Mouse (Mus musculus): Measurements from ENCODE around the gene Prrc2a. TPM values are rescaled to one million over a fixed set of nuclear protein-coding genes. Genes with fewer than 3 reads are reported as not detected.

The Prrc2a gene
- 87.6 and 102 TPM in 2 replicates for total RNA-seq (2012; rRNA removed)
- 100 to 1,000 TPM in 1 of 2 experiments, 10 to 100 TPM in 1; 71.0 to 663 TPM for polyA plus RNA-seq (2012; ENCODE audit: insufficient read depth in 1 of 2, insufficient read length in 2 of 2, low read depth in 1 of 2, low replicate concordance in 2 of 2, missing spikeins in 1 of 2)

DNA sequence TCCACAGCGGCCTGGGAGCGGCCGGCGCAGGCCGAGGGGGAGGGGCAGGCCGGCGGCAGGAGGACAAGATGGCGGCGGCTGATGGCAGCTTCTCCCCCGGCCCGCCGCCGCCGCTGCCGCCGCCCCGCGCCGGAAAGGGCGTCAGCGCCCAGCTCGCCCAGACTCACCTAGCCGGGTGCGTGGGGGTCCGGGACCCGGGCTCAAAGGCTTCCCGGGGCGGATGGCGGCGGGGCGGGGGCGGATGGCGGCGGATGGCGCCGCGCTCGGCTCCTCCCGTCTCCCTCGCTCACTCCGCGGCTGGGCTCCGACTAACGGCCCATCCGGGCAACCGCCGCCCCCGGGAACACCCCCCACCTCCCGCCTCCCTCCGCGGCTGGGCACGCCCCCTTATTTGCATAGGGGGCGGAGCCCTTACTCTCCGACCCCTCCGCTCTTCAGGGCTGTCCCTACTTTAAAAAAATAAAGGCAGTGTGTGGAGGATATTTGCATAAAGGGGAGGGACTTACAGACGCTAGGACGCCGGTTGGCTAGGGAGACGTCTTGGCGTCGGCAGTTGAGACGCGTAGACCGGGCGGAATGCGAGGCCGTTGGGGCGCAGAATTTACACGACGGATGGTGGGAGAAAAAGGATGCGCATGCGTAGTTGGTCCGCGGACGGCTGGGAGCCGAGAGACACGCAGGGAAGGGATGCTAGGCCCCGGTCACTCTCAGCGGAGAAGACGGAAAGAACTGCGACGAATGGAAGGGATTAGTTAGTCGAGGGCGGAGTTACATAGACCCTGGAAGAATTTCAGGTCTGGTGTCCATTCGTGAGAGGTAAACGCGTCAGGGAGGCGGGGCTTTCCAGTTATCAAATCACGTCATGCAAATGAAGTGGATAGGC is at the start of gene Prrc2a:
TSS of gene Prrc2a (minus strand) at position 330 of the 883 bp plus-strand sequence.
- Histone ChIP-seq H3K79me2 (ENCODE audit: control insufficient read depth, insufficient read depth, low read length, poor library complexity) (peaks cover 50% of the 10 kb centered on the region), H3K9ac (ENCODE audit: control insufficient read depth, low read depth, low read length, poor library complexity, severe bottlenecking) (peak within 1 kb of the TSS; percentile 85), H3K4me3 (ENCODE audit: control insufficient read depth in 1 of 2, insufficient read depth in 1 of 2, low read depth in 2 of 2, low read length in 2 of 2) (peak within 1 kb of the TSS; percentile 92 to 97), H3K27me3 (ENCODE audit: control insufficient read depth in 1 of 2, insufficient read depth in 2 of 2, low read length in 2 of 2) (no peaks in the 10 kb centered on the region), H3K27ac (ENCODE audit: control insufficient read depth, low read depth, low read length) (peak within 1 kb of the TSS; percentile 96), H3K36me3 (ENCODE audit: control insufficient read depth in 1 of 2, insufficient read depth in 2 of 2, low read length in 2 of 2) (peaks cover 21% of the 10 kb centered on the region in 2 experiments), H3K9me3 (replicated peaks; ENCODE audit: insufficient read depth, low read length) (no peaks in the 10 kb centered on the region), H3K4me1 (ENCODE audit: control insufficient read depth in 1 of 2, insufficient read depth in 2 of 2, low read length in 2 of 2) (peaks cover 3 to 13% of the 10 kb centered on the region in 2 experiments; a peak in 3 of 4 replicates)
- peak; percentile 99 for DNase-seq (ENCODE audit: low read depth, low spot score)
- TF ChIP-seq TAL1 (IDR thresholded peaks at IDR 0.05; ENCODE audit: low read length), result no peak
- TF ChIP-seq ELF1 (IDR thresholded peaks at IDR 0.05; ENCODE audit: low read depth, low read length), result peak; percentile 67; the same call in 1 of the 2 replicates
- no peak for TF ChIP-seq E2F4 (IDR thresholded peaks at IDR 0.05; ENCODE audit: borderline replicate concordance, low read depth, low read length)
- TF ChIP-seq ZC3H11A (IDR thresholded peaks at IDR 0.05; ENCODE audit: low read depth, low read length), result no peak
- no peak for TF ChIP-seq USF2 (IDR thresholded peaks at IDR 0.05; ENCODE audit: borderline replicate concordance in 1 of 2, insufficient read depth in 1 of 2, low read depth in 1 of 2, low read length in 2 of 2)
- TF ChIP-seq UBTF (IDR thresholded peaks at IDR 0.05; ENCODE audit: borderline replicate concordance, insufficient read depth, low read depth, low read length), result no peak
- peak; percentile 51; the same call in 1 of the 2 replicates for TF ChIP-seq POLR2AphosphoS2 (IDR thresholded peaks at IDR 0.05; ENCODE audit: low read length)
- peak; percentile 92 for TF ChIP-seq GATA1 (IDR thresholded peaks at IDR 0.05; ENCODE audit: low read depth, low read length)
- peak; percentile 40; the same call in 1 of the 2 replicates for TF ChIP-seq KAT2A (conservative IDR thresholded peaks at IDR 0.05; ENCODE audit: low read depth, low read length)
- TF ChIP-seq CTCF (IDR thresholded peaks at IDR 0.05 in 2 of 3, conservative IDR thresholded peaks at IDR 0.05 in 1 of 3; ENCODE audit: control insufficient read depth in 1 of 3, insufficient read depth in 1 of 3, low read depth in 2 of 3, low read length in 3 of 3, poor library complexity in 1 of 3, severe bottlenecking in 1 of 3), result no peak
- TF ChIP-seq TCF12 (IDR thresholded peaks at IDR 0.05; ENCODE audit: low read depth, low read length), result peak; percentile 27
- no peak for TF ChIP-seq RAD21 (IDR thresholded peaks at IDR 0.05; ENCODE audit: low read depth, low read length)
- peak; percentile 64 to 75 for TF ChIP-seq POLR2A (IDR thresholded peaks at IDR 0.05; ENCODE audit: control insufficient read depth in 1 of 2, insufficient read depth in 1 of 2, low read depth in 1 of 2, low read length in 2 of 2, poor library complexity in 1 of 2)
- TF ChIP-seq NRF1 (IDR thresholded peaks at IDR 0.05; ENCODE audit: insufficient read depth, low read depth, low read length, poor library complexity, severe bottlenecking), result peak; percentile 93
- peak; percentile 50; the same call in 1 of the 2 replicates for TF ChIP-seq MYC (IDR thresholded peaks at IDR 0.05; ENCODE audit: low read depth, low read length)
- TF ChIP-seq CHD2 (IDR thresholded peaks at IDR 0.05; ENCODE audit: low read length), result no peak
- TF ChIP-seq ZKSCAN1 (IDR thresholded peaks at IDR 0.05; ENCODE audit: low read depth, low read length), result no peak
- peak; percentile 91 for TF ChIP-seq HCFC1 (IDR thresholded peaks at IDR 0.05; ENCODE audit: low read depth, low read length)
- TF ChIP-seq ZMIZ1 (IDR thresholded peaks at IDR 0.05; ENCODE audit: low read depth, low read length), result peak; percentile 82
- TF ChIP-seq MAFK (IDR thresholded peaks at IDR 0.05; ENCODE audit: borderline replicate concordance, low read depth, low read length), result no peak
- TF ChIP-seq POLR2AphosphoS5 (IDR thresholded peaks at IDR 0.05; ENCODE audit: borderline replicate concordance, low read depth, low read length), result no peak
- peak; percentile 58 for TF ChIP-seq MXI1 (IDR thresholded peaks at IDR 0.05; ENCODE audit: low read depth, low read length)
- TF ChIP-seq EP300 (IDR thresholded peaks at IDR 0.05; ENCODE audit: low read depth in 1 of 2, low read length in 2 of 2), result peak in 1 of 2 experiments; percentile 49; a peak in 1 of 4 replicates
- TF ChIP-seq SIN3A (IDR thresholded peaks at IDR 0.05; ENCODE audit: low read length), result peak; percentile 87
- peak; percentile 92; the same call in 1 of the 2 replicates for TF ChIP-seq MAZ (IDR thresholded peaks at IDR 0.05; ENCODE audit: low read depth, low read length)
- TF ChIP-seq MYB (IDR thresholded peaks at IDR 0.05; ENCODE audit: low read depth, low read length), result peak; percentile 95
- no peak for TF ChIP-seq RCOR1 (IDR thresholded peaks at IDR 0.05; ENCODE audit: low read depth, low read length)
- no peak for TF ChIP-seq GABPA (IDR thresholded peaks at IDR 0.05; ENCODE audit: low read depth, low read length)
- no peak for TF ChIP-seq MEF2A (IDR thresholded peaks at IDR 0.05; ENCODE audit: extremely low read depth, insufficient replicate concordance, low read depth, low read length, poor library complexity, severe bottlenecking)
- no peak for TF ChIP-seq JUND (IDR thresholded peaks at IDR 0.05; ENCODE audit: low read depth, low read length)
- peak; percentile 67; the same call in 1 of the 2 replicates for TF ChIP-seq TBP (IDR thresholded peaks at IDR 0.05; ENCODE audit: low read depth, low read length)
- peak; percentile 38 for TF ChIP-seq USF1 (IDR thresholded peaks at IDR 0.05; ENCODE audit: low read depth, low read length)
- TF ChIP-seq SMC3 (IDR thresholded peaks at IDR 0.05; ENCODE audit: low read depth, low read length), result no peak
- no peak for TF ChIP-seq BHLHE40 (IDR thresholded peaks at IDR 0.05; ENCODE audit: borderline replicate concordance, low read depth, low read length)
